Mouse (Mus musculus) forebrain, embryonic 15.5 days (tissue): ENCODE measurements around the gene Rad51b. TPM values are rescaled to one million over a fixed set of nuclear protein-coding genes. Genes with fewer than 3 reads are reported as not detected.

Source experiments
- ATAC-seq: fragments of 200-750 bp; cut with Nextera tagmentation; replicated peaks from 2 replicates; pipeline ENCODE4 v1.8.0; 2017; ENCODE audit warnings: mild to moderate bottlenecking, moderate TSS enrichment, moderate library complexity
- H3K27ac ChIP-seq: fragments of 300-500 bp; sonication (generic); replicated peaks from 2 replicates; pipeline ENCODE4 v1.5.1; 2015; ENCODE audit warnings: mild to moderate bottlenecking, inconsistent platforms
- H3K27me3 ChIP-seq: fragments of 300-500 bp; sonication (generic); 2 replicates; pipeline ENCODE4 v1.6.1; 2015; ENCODE audit warnings: inconsistent platforms
- H3K36me3 ChIP-seq: fragments of 300-500 bp; sonication (generic); 2 replicates; pipeline ENCODE4 v1.6.1; 2015; ENCODE audit warnings: mild to moderate bottlenecking, inconsistent platforms
- H3K4me1 ChIP-seq: fragments of 300-500 bp; sonication (generic); 2 replicates; pipeline ENCODE4 v1.6.1; 2015; ENCODE audit warnings: inconsistent platforms
- H3K4me2 ChIP-seq: fragments of 300-500 bp; sonication (generic); replicated peaks from 2 replicates; pipeline ENCODE4 v1.6.1; 2015; ENCODE audit warnings: mild to moderate bottlenecking, inconsistent platforms
- H3K4me3 ChIP-seq: fragments of 300-500 bp; sonication (generic); 2 replicates; pipeline ENCODE4 v1.5.1; 2015; ENCODE audit warnings: mild to moderate bottlenecking, inconsistent platforms
- H3K9ac ChIP-seq: fragments of 300-500 bp; sonication (generic); replicated peaks from 2 replicates; pipeline ENCODE4 v1.6.1; 2015; ENCODE audit warnings: mild to moderate bottlenecking, inconsistent platforms
- H3K9me3 ChIP-seq: fragments of 300-500 bp; sonication (generic); 2 replicates; pipeline ENCODE4 v1.6.1; 2016; ENCODE audit warnings: inconsistent platforms
- WGBS: fragments of 180-500 bp; shearing (Covaris S2); methylation state at CpG from one replicate; pipeline ENCODE4 v1.1.7; 2015; ENCODE audit warnings: mixed read lengths; 5-methylcytosine and 5-hydroxymethylcytosine counted together
- polyA plus RNA-seq: library from polyadenylated mRNA; unstranded; fragments of >200 nt; fragmentation: Nextera tagmentation; extraction: Ambion mirVana; gene quantifications from 2 replicates; pipeline ENCODE4 v1.2.1, GENCODE M21; 2015

The Rad51b gene
- polyA plus RNA-seq, 1 experiment from 2014 or later, result 3.0 TPM

DNA sequence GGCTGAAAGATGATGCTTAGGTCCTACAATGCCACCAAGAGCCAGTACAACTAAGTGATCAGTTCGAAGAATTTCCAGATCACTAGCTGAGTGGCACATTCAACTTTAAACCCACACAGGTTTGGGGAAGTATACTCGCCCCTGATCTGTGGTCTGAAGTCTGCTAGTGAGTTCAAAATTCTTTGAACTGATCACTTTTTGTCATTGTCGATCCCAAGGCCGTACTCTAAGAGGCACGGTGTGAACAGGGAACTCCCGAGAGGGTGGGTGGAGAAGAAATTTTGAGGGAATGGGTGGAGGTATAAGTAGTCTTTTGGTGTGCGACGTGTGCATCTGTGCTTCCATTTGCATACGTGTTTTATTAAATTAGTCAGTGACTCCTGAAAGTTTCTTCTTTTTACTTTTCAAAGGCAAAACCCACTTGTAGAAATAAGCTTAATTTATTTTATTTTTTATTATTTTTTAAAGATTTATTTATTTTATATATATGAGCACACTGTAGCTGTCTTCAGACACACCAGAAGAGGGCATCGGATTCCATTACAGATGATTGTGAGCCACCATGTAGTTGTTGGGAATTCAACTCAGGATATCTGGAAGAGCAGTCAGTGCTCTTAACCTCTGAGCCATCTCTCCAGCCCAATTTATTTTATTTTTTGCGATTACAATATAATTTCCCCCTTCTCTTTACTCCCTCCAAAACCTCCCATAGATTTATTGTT, 443.0 kb downstream of the Rad51b start:
- no peak for ATAC-seq
- Histone ChIP-seq H3K9ac (no peak overlapping the region), H3K4me2 (no peak overlapping the region)

GRCm38 (mm10) chr12:79742211-79742610, 445.1 kb downstream of the Rad51b start:
- 28% methylated on average over 7 of the region's 7 CpGs for WGBS
- no peak overlapping the region for H3K27ac ChIP-seq
- no peaks in the 10 kb centered on the region for H3K36me3 ChIP-seq
- H3K4me1 ChIP-seq, result peaks cover 6% of the 10 kb centered on the region; the same call in 1 of the 2 replicates
- H3K9ac ChIP-seq, result no peak overlapping the region
- H3K9me3 ChIP-seq, result no peaks in the 10 kb centered on the region
- no peak overlapping the region for H3K4me2 ChIP-seq
- ATAC-seq, result no peak; the same call in 1 of the 2 replicates
- no peaks in the 10 kb centered on the region for H3K27me3 ChIP-seq
- H3K4me3 ChIP-seq, result no peak overlapping the region

More for the DNA sequence above, 443.0 kb downstream of the Rad51b start:
- H3K9me3 ChIP-seq, result no peaks in the 10 kb centered on the region
- no peak overlapping the region for H3K4me3 ChIP-seq
- no peaks in the 10 kb centered on the region for H3K36me3 ChIP-seq
- no peaks in the 10 kb centered on the region for H3K4me1 ChIP-seq
- no peak overlapping the region for H3K27ac ChIP-seq
- H3K27me3 ChIP-seq, result no peaks in the 10 kb centered on the region
- WGBS, result 95% methylated on average over 11 of the region's 11 CpGs

- Histone ChIP-seq H3K9me3 (no peaks in the 10 kb centered on the region), H3K36me3 (no peaks in the 10 kb centered on the region), H3K27me3 (no peaks in the 10 kb centered on the region), H3K4me1 (peaks cover 6% of the 10 kb centered on the region; the same call in 1 of the 2 replicates), H3K4me2 (no peak overlapping the region), H3K9ac (no peak overlapping the region), H3K27ac (no peak overlapping the region), H3K4me3 (no peak overlapping the region)
- no peak for ATAC-seq
- WGBS, result 80% methylated on average over 6 of the region's 6 CpGs
Measured at GRCm38 (mm10) chr12:79744131-79744530, 447.0 kb downstream of the Rad51b start.

GRCm38 (mm10) chr12:79745225-79745624, 448.1 kb downstream of the Rad51b start:
- ATAC-seq, result no peak
- H3K4me3 ChIP-seq, result no peak overlapping the region
- no peak overlapping the region for H3K27ac ChIP-seq
- no peaks in the 10 kb centered on the region for H3K36me3 ChIP-seq
- peaks cover 17% of the 10 kb centered on the region for H3K4me1 ChIP-seq
- 85% methylated on average over 5 of the region's 5 CpGs for WGBS
- no peak overlapping the region for H3K4me2 ChIP-seq
- no peaks in the 10 kb centered on the region for H3K9me3 ChIP-seq
- no peaks in the 10 kb centered on the region for H3K27me3 ChIP-seq
- no peak overlapping the region for H3K9ac ChIP-seq

GRCm38 (mm10) chr12:79745845-79746510, 448.9 kb downstream of the Rad51b start:
- no peak overlapping the region for H3K27ac ChIP-seq
- 48% methylated on average over 10 of the region's 10 CpGs for WGBS
- H3K9ac ChIP-seq, result no peak overlapping the region
- no peaks in the 10 kb centered on the region for H3K9me3 ChIP-seq
- peaks cover 24% of the 10 kb centered on the region for H3K4me1 ChIP-seq
- H3K4me2 ChIP-seq, result no peak overlapping the region
- no peaks in the 10 kb centered on the region for H3K27me3 ChIP-seq
- H3K36me3 ChIP-seq, result no peaks in the 10 kb centered on the region
- no peak overlapping the region for H3K4me3 ChIP-seq
- no peak for ATAC-seq

- no peak overlapping the region for H3K4me3 ChIP-seq
- H3K9ac ChIP-seq, result no peak overlapping the region
- no peak for ATAC-seq
- no peaks in the 10 kb centered on the region for H3K27me3 ChIP-seq
- H3K36me3 ChIP-seq, result no peaks in the 10 kb centered on the region
- no peak overlapping the region for H3K27ac ChIP-seq
- WGBS, result 96% methylated on average over 3 of the region's 3 CpGs
- no peaks in the 10 kb centered on the region for H3K9me3 ChIP-seq
- H3K4me1 ChIP-seq, result peaks cover 37% of the 10 kb centered on the region
- no peak overlapping the region for H3K4me2 ChIP-seq
Measured at GRCm38 (mm10) chr12:79747541-79747940, 450.5 kb downstream of the Rad51b start.

GRCm38 (mm10) chr12:79748862-79749261, 451.8 kb downstream of the Rad51b start:
- H3K9ac ChIP-seq, result no peak overlapping the region
- 41% methylated on average over 4 of the region's 4 CpGs for WGBS
- ATAC-seq, result no peak
- no peak overlapping the region for H3K4me3 ChIP-seq
- no peak overlapping the region for H3K4me2 ChIP-seq
- H3K27me3 ChIP-seq, result no peaks in the 10 kb centered on the region
- H3K27ac ChIP-seq, result no peak overlapping the region
- no peaks in the 10 kb centered on the region for H3K36me3 ChIP-seq
- no peaks in the 10 kb centered on the region for H3K9me3 ChIP-seq
- peaks cover 37% of the 10 kb centered on the region for H3K4me1 ChIP-seq

DNA sequence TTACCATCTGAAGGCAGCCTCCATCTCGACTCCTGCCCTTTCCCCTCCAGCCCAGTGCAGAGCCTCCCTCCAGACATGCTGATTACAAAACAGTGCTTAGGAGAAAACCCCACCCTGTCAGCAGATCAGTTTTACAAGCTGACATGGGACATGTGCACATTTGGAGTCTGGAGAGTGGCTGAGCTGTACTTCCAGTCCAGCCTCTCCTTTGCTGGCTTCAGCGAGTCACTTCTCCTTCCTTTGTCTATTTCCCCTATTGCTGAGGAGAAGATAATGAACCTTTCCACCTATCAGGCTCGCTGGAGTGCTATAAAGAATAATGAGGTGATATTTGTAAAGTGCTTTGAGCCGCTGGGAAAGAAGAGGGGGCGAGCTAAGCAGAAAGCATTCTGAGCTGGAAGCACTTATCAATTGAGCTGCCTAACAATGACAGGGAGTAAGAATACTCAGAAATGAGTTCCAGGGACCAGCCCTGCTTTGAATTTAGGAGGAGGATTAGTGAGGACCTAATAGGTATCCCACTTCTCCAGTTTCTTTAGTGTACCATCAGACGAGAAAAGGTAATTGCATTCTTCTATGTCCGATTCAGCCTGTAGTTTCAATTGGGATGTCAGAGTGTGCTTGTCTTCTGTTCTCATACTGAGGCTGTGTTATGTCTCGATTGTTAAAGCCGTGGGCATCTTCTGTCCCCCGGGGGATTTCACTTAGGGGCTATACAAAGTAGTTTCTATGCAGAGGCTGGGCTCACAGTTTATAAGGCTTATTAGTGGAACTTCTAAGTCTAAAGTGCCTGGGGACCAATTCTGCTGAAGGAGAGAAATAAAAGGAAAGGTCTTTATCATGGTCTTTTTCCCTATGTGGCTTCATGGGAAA, 453.4 kb downstream of the Rad51b start:
- no peaks in the 10 kb centered on the region for H3K9me3 ChIP-seq
- no peaks in the 10 kb centered on the region for H3K27me3 ChIP-seq
- 9% methylated on average over 10 of the region's 10 CpGs for WGBS
- H3K4me1 ChIP-seq, result peaks cover 37% of the 10 kb centered on the region
- 0 out of 2 replicates have a peak overlapping the region, but pooled peaks have one; percentile 4 for H3K4me2 ChIP-seq
- no peaks in the 10 kb centered on the region for H3K36me3 ChIP-seq
- ATAC-seq, result peak; percentile 48
- H3K27ac ChIP-seq, result peak overlapping the region; percentile 56
- H3K4me3 ChIP-seq, result no peak overlapping the region
- no peak overlapping the region for H3K9ac ChIP-seq

- H3K9me3 ChIP-seq, result no peaks in the 10 kb centered on the region
- H3K27me3 ChIP-seq, result no peaks in the 10 kb centered on the region
- WGBS, result 12% methylated on average over 8 of the region's 8 CpGs
- H3K36me3 ChIP-seq, result no peaks in the 10 kb centered on the region
- no peak overlapping the region for H3K9ac ChIP-seq
- H3K4me3 ChIP-seq, result no peak overlapping the region
- H3K27ac ChIP-seq, result peak overlapping the region; percentile 7; the same call in 1 of the 2 replicates
- 0 out of 2 replicates have a peak overlapping the region, but pooled peaks have one; percentile 7 for H3K4me2 ChIP-seq
- peaks cover 31% of the 10 kb centered on the region for H3K4me1 ChIP-seq
- no peak for ATAC-seq
Measured at GRCm38 (mm10) chr12:79751781-79752180, 454.7 kb downstream of the Rad51b start.

- H3K4me2 ChIP-seq, result no peak overlapping the region
- H3K36me3 ChIP-seq, result no peaks in the 10 kb centered on the region
- H3K9me3 ChIP-seq, result no peaks in the 10 kb centered on the region
- H3K4me1 ChIP-seq, result peaks cover 31% of the 10 kb centered on the region
- no peaks in the 10 kb centered on the region for H3K27me3 ChIP-seq
- H3K4me3 ChIP-seq, result no peak overlapping the region
- 34% methylated on average over 5 of the region's 5 CpGs for WGBS
- H3K27ac ChIP-seq, result 0 out of 2 replicates have a peak overlapping the region, but pooled peaks have one; percentile 7
- no peak overlapping the region for H3K9ac ChIP-seq
- ATAC-seq, result no peak
Measured at GRCm38 (mm10) chr12:79752189-79752588, 455.1 kb downstream of the Rad51b start.

DNA sequence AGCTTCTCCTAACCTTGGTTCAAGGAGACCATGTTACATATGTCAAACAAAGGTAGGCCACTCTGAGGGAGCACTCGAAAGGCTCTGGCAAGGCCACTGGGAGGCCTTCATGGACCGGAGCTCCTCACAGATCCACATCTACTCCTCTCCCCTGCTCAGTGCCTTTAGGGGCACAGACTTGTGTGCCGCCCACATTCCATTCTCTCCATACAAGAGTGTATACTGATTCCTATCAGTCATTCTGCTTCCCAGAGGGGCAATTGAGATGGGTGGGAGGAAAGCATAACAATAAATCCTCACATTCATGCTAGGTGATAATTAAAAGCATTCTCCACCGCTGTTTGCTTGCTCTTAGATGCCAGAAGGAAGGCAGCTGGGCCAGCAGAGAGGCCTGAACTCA, 458.5 kb downstream of the Rad51b start:
- H3K9me3 ChIP-seq, result no peaks in the 10 kb centered on the region
- ATAC-seq, result no peak
- WGBS, result 70% methylated on average over 4 of the region's 4 CpGs
- H3K4me1 ChIP-seq, result peaks cover 16% of the 10 kb centered on the region
- H3K36me3 ChIP-seq, result no peaks in the 10 kb centered on the region
- no peak overlapping the region for H3K4me2 ChIP-seq
- no peak overlapping the region for H3K4me3 ChIP-seq
- H3K27me3 ChIP-seq, result no peaks in the 10 kb centered on the region
- H3K27ac ChIP-seq, result no peak overlapping the region
- no peak overlapping the region for H3K9ac ChIP-seq

DNA sequence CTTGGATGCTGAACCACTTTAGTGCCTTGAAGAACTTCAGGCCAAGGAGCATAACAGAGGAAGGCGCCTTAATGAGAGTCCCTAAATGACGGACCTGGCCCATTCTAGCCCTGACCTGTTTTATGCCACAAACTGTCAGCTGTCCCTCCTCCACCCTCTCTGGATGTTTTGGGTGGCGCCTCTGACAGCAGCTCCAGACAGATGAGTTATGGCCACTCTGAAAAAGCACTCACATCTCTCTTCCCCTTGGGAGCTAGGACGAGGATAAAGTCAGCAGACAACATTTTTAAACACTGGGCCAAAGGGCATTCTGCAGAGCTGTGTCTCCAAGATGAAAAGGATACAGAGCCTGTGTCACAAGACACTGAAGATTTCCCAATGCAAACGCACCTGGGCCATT, 459.3 kb downstream of the Rad51b start:
- Histone ChIP-seq H3K9me3 (no peaks in the 10 kb centered on the region), H3K4me1 (peaks cover 10% of the 10 kb centered on the region), H3K27me3 (no peaks in the 10 kb centered on the region), H3K36me3 (no peaks in the 10 kb centered on the region), H3K4me3 (no peak overlapping the region), H3K4me2 (no peak overlapping the region), H3K27ac (no peak overlapping the region), H3K9ac (no peak overlapping the region)
- no peak for ATAC-seq
- 83% methylated on average over 5 of the region's 5 CpGs for WGBS
